Mouse (Mus musculus) intestine, embryonic 15.5 days (tissue): Measurements from ENCODE around the gene Scg5. TPM values are rescaled to one million over a fixed set of nuclear protein-coding genes. Genes with fewer than 3 reads are reported as not detected.

Source experiments
- ATAC-seq: fragments of 200-750 bp; cut with Nextera tagmentation; 2 replicates; pipeline ENCODE4 v1.8.0; 2017; ENCODE audit warnings: moderate TSS enrichment, moderate library complexity
- H3K27ac ChIP-seq: fragments of 300-500 bp; sonication (generic); 2 replicates; pipeline ENCODE4 v1.5.1; 2015; ENCODE audit warnings: mild to moderate bottlenecking, inconsistent platforms
- H3K27me3 ChIP-seq: fragments of 300-500 bp; sonication (generic); replicated peaks from 2 replicates; pipeline ENCODE4 v1.6.1; 2015; ENCODE audit warnings: inconsistent platforms
- H3K36me3 ChIP-seq: fragments of 300-500 bp; sonication (generic); 2 replicates; pipeline ENCODE4 v1.6.1; 2015; ENCODE audit warnings: inconsistent platforms
- H3K4me1 ChIP-seq: fragments of 300-500 bp; sonication (generic); replicated peaks from 2 replicates; pipeline ENCODE4 v1.6.1; 2015; ENCODE audit warnings: inconsistent platforms
- H3K4me2 ChIP-seq: fragments of 300-500 bp; sonication (generic); replicated peaks from 2 replicates; pipeline ENCODE4 v1.6.1; 2015; ENCODE audit warnings: mild to moderate bottlenecking, inconsistent platforms
- H3K4me3 ChIP-seq: fragments of 300-500 bp; sonication (generic); replicated peaks from 2 replicates; pipeline ENCODE4 v1.5.1; 2015; ENCODE audit warnings: inconsistent platforms
- H3K9ac ChIP-seq: fragments of 300-500 bp; sonication (generic); 2 replicates; pipeline ENCODE4 v1.6.1; 2015; ENCODE audit warnings: inconsistent platforms
- H3K9me3 ChIP-seq: fragments of 300-500 bp; sonication (generic); 2 replicates; pipeline ENCODE4 v1.6.1; 2016; ENCODE audit warnings: inconsistent platforms
- WGBS: fragments of 180-500 bp; shearing (Covaris S2); methylation state at CpG from one replicate; pipeline ENCODE4 v1.1.7; 2015; 5-methylcytosine and 5-hydroxymethylcytosine counted together
- polyA plus RNA-seq: library from polyadenylated mRNA; unstranded; fragments of >200 nt; fragmentation: Nextera tagmentation; extraction: Ambion mirVana; gene quantifications from 2 replicates; pipeline ENCODE4 v1.2.1, GENCODE M21; 2015

The Scg5 gene
- polyA plus RNA-seq, 1 experiment from 2014 or later: 13.3 TPM

GRCm38 (mm10) chr2:113765885-113766284 lies 63.0 kb downstream of the Scg5 start:
- no peak overlapping the region for H3K27ac ChIP-seq
- WGBS: 48% methylated on average over 1 of the region's 1 CpGs
- no peaks in the 10 kb centered on the region for H3K9me3 ChIP-seq
- H3K4me1 ChIP-seq: no peaks in the 10 kb centered on the region
- H3K4me2 ChIP-seq: no peak overlapping the region
- no peaks in the 10 kb centered on the region for H3K27me3 ChIP-seq
- no peak overlapping the region for H3K4me3 ChIP-seq
- no peak for ATAC-seq
- H3K9ac ChIP-seq: no peak overlapping the region
- no peaks in the 10 kb centered on the region for H3K36me3 ChIP-seq

GRCm38 (mm10) chr2:113764968-113765367 lies 64.0 kb downstream of the Scg5 start:
- Histone ChIP-seq H3K4me2 (no peak overlapping the region), H3K36me3 (no peaks in the 10 kb centered on the region), H3K27me3 (no peaks in the 10 kb centered on the region), H3K4me1 (no peaks in the 10 kb centered on the region), H3K9ac (no peak overlapping the region), H3K9me3 (no peaks in the 10 kb centered on the region), H3K4me3 (no peak overlapping the region), H3K27ac (no peak overlapping the region)
- 79% methylated on average over 5 of the region's 5 CpGs for WGBS
- no peak for ATAC-seq

- peak; percentile 70 for ATAC-seq
- Histone ChIP-seq H3K9me3 (no peaks in the 10 kb centered on the region), H3K27me3 (peaks cover 29% of the 10 kb centered on the region), H3K4me2 (peak within 1 kb of the TSS; percentile 93), H3K4me1 (peaks cover 17% of the 10 kb centered on the region), H3K36me3 (no peaks in the 10 kb centered on the region), H3K9ac (peak within 1 kb of the TSS; percentile 44), H3K27ac (peak within 1 kb of the TSS; percentile 32; the same call in 1 of the 2 replicates), H3K4me3 (peak within 1 kb of the TSS; percentile 48)
- 1% methylated on average over 64 of the region's 64 CpGs for WGBS
These were observed 70.4 kb downstream of the Scg5 start, which contains the start of gene Grem1 for GRCm38 (mm10) chr2:113758311-113759161. Grem1 (minus strand) TSS chr2:113758646.

GRCm38 (mm10) chr2:113757525-113758310 lies 71.2 kb downstream of the Scg5 start:
- H3K4me2 ChIP-seq: peak overlapping the region; percentile 93
- peaks cover 17% of the 10 kb centered on the region for H3K4me1 ChIP-seq
- no peaks in the 10 kb centered on the region for H3K9me3 ChIP-seq
- peaks cover 29% of the 10 kb centered on the region for H3K27me3 ChIP-seq
- H3K9ac ChIP-seq: peak overlapping the region; percentile 44
- peak overlapping the region; percentile 5; the same call in 1 of the 2 replicates for H3K27ac ChIP-seq
- no peaks in the 10 kb centered on the region for H3K36me3 ChIP-seq
- peak; percentile 57; the same call in 1 of the 2 replicates for ATAC-seq
- H3K4me3 ChIP-seq: peak overlapping the region; percentile 48
- under 1% methylated on average over 47 of the region's 47 CpGs for WGBS

- H3K9ac ChIP-seq: peak overlapping the region; percentile 44
- peaks cover 29% of the 10 kb centered on the region for H3K27me3 ChIP-seq
- H3K4me1 ChIP-seq: peaks cover 17% of the 10 kb centered on the region
- no peaks in the 10 kb centered on the region for H3K9me3 ChIP-seq
- peak overlapping the region; percentile 48 for H3K4me3 ChIP-seq
- H3K4me2 ChIP-seq: peak overlapping the region; percentile 93
- ATAC-seq: 0 out of 2 replicates have a peak, but pooled peaks have one; percentile 2
- 4% methylated on average over 12 of the region's 12 CpGs for WGBS
- 0 out of 2 replicates have a peak overlapping the region, but pooled peaks have one; percentile 5 for H3K27ac ChIP-seq
- H3K36me3 ChIP-seq: no peaks in the 10 kb centered on the region
These were observed 71.9 kb downstream of the Scg5 start for GRCm38 (mm10) chr2:113756924-113757524.

GRCm38 (mm10) chr2:113749721-113750120 lies 79.2 kb downstream of the Scg5 start:
- no peaks in the 10 kb centered on the region for H3K36me3 ChIP-seq
- no peak overlapping the region for H3K4me3 ChIP-seq
- 77% methylated on average over 12 of the region's 12 CpGs for WGBS
- no peak for ATAC-seq
- no peak overlapping the region for H3K9ac ChIP-seq
- no peaks in the 10 kb centered on the region for H3K9me3 ChIP-seq
- H3K4me2 ChIP-seq: no peak overlapping the region
- no peaks in the 10 kb centered on the region for H3K4me1 ChIP-seq
- H3K27me3 ChIP-seq: no peaks in the 10 kb centered on the region
- H3K27ac ChIP-seq: no peak overlapping the region

GRCm38 (mm10) chr2:113749309-113749708 lies 79.6 kb downstream of the Scg5 start:
- no peak for ATAC-seq
- Histone ChIP-seq H3K9ac (no peak overlapping the region), H3K9me3 (no peaks in the 10 kb centered on the region), H3K27ac (no peak overlapping the region), H3K27me3 (no peaks in the 10 kb centered on the region), H3K4me1 (no peaks in the 10 kb centered on the region), H3K4me2 (no peak overlapping the region), H3K36me3 (no peaks in the 10 kb centered on the region), H3K4me3 (no peak overlapping the region)
- WGBS: 91% methylated on average over 9 of the region's 9 CpGs

- ATAC-seq: no peak
- H3K4me3 ChIP-seq: no peak overlapping the region
- no peaks in the 10 kb centered on the region for H3K27me3 ChIP-seq
- no peak overlapping the region for H3K9ac ChIP-seq
- no peak overlapping the region for H3K4me2 ChIP-seq
- H3K9me3 ChIP-seq: no peaks in the 10 kb centered on the region
- WGBS: 85% methylated on average over 3 of the region's 3 CpGs
- no peaks in the 10 kb centered on the region for H3K4me1 ChIP-seq
- no peaks in the 10 kb centered on the region for H3K36me3 ChIP-seq
- no peak overlapping the region for H3K27ac ChIP-seq
These were observed 100.3 kb downstream of the Scg5 start for GRCm38 (mm10) chr2:113728581-113728980.

Other genes with a start within 250 kb of the Scg5 start
- 8.1 and 9.0 TPM in 2 replicates for gene Grem1, start 70.5 kb downstream of the Scg5 start, polyA plus RNA-seq
- 21.7 and 24.2 TPM in 2 replicates for gene Arhgap11a, start 19.5 kb upstream of the Scg5 start, polyA plus RNA-seq
- 0.71 and 0.80 TPM in 2 replicates for gene Gjd2, start 184.5 kb upstream of the Scg5 start, polyA plus RNA-seq
- gene Actc1, start 224.4 kb upstream of the Scg5 start, polyA plus RNA-seq: 33.5 and 40.1 TPM in 2 replicates